Mouse (Mus musculus): Measurements from ENCODE around the gene Mapk1.

DNA sequence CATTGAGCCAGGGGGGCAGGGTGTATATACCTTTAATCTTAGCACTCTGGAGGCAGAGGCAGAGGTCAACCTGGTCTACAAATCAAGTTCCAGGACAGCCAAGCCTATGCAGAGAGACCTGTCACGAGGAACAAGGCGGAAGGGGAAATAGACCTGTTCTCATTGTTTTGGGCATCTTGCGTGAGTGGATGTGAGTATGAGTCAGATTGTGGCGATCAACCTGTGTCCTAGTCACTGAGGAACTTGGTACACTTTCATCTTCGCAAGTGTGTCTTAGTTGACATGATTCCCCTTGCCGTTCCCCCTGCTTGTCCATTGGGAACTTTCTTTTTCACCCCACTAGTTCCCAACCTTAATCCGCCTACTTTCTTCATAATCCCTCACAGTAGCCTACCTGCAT lies 26.9 kb downstream of the Mapk1 start:
- TF ChIP-seq CTCF (IDR thresholded peaks at IDR 0.05; ENCODE audit: borderline replicate concordance, extremely low read depth, insufficient read depth, insufficient read length) (no peak), POLR2A (IDR thresholded peaks at IDR 0.05; ENCODE audit: borderline replicate concordance, extremely low read depth, insufficient read depth, insufficient read length, poor library complexity, severe bottlenecking) (no peak)
